Mouse (Mus musculus) stomach, embryonic 14.5 days (tissue): ENCODE results near the gene Cav1. TPM values are rescaled to one million over a fixed set of nuclear protein-coding genes. Genes with fewer than 3 reads are reported as not detected.

Experiments used
- ATAC-seq: fragments of 200-750 bp; cut with Nextera tagmentation; 2 replicates; pipeline ENCODE4 v1.8.0; 2017; ENCODE audit warnings: low read depth, moderate TSS enrichment; ENCODE audit not compliant: insufficient number of reproducible peaks, insufficient read depth, low FRiP score
- H3K27ac ChIP-seq: fragments of 300-500 bp; sonication (generic); 2 replicates; pipeline ENCODE4 v1.5.1; 2014; ENCODE audit warnings: mild to moderate bottlenecking, low read length, moderate library complexity, mixed read lengths
- H3K27me3 ChIP-seq: fragments of 300-500 bp; sonication (generic); 2 replicates; pipeline ENCODE4 v1.6.1; 2014; ENCODE audit warnings: low read length, control low read depth, mixed read lengths; ENCODE audit not compliant: control insufficient read depth, insufficient read depth
- H3K36me3 ChIP-seq: fragments of 300-500 bp; sonication (generic); 2 replicates; pipeline ENCODE4 v1.6.1; 2014; ENCODE audit warnings: mild to moderate bottlenecking, control low read depth, low read length, moderate library complexity, mixed read lengths; ENCODE audit not compliant: control insufficient read depth, insufficient read depth
- H3K4me1 ChIP-seq: fragments of 300-500 bp; sonication (generic); 2 replicates; pipeline ENCODE4 v1.6.1; 2014; ENCODE audit warnings: low read length, control low read depth, mixed read lengths; ENCODE audit not compliant: control insufficient read depth, insufficient read depth
- H3K4me2 ChIP-seq: fragments of 300-500 bp; sonication (generic); replicated peaks from 2 replicates; pipeline ENCODE4 v1.6.1; 2014; ENCODE audit warnings: low read depth, low read length, control low read depth
- H3K4me3 ChIP-seq: fragments of 300-500 bp; sonication (generic); 2 replicates; pipeline ENCODE4 v1.5.1; 2014; ENCODE audit warnings: low read depth, low read length, control low read depth
- H3K9ac ChIP-seq: fragments of 300-500 bp; sonication (generic); replicated peaks from 2 replicates; pipeline ENCODE4 v1.6.1; 2014; ENCODE audit warnings: low read depth, mild to moderate bottlenecking, control low read depth, low read length, moderate library complexity, mixed read lengths
- H3K9me3 ChIP-seq: fragments of 300-500 bp; sonication (generic); 2 replicates; pipeline ENCODE4 v1.6.1; 2016; ENCODE audit warnings: low read depth, low read length, control low read depth; ENCODE audit not compliant: control insufficient read depth
- WGBS: fragments of 180-500 bp; shearing (Covaris S2); extraction: QIAGEN DNeasy Blood & Tissue Kit; methylation state at CpG from one replicate; pipeline ENCODE4 v1.1.7; 2014; 5-methylcytosine and 5-hydroxymethylcytosine counted together
- polyA plus RNA-seq: library from polyadenylated mRNA; unstranded; fragments of >200 nt; fragmentation: Nextera tagmentation; extraction: Ambion mirVana; gene quantifications from 2 replicates; pipeline ENCODE4 v1.2.1, GENCODE M21; 2014

The Cav1 gene
- polyA plus RNA-seq, 1 experiment from 2014 or later = 350 TPM

- no peaks in the 10 kb centered on the region for H3K4me1 ChIP-seq
- no peaks in the 10 kb centered on the region for H3K36me3 ChIP-seq
- no peak for ATAC-seq
- no peak overlapping the region for H3K4me2 ChIP-seq
- no peaks in the 10 kb centered on the region for H3K27me3 ChIP-seq
- H3K27ac ChIP-seq = no peak overlapping the region
- no peak overlapping the region for H3K4me3 ChIP-seq
- WGBS = 59% methylated on average over 3 of the region's 3 CpGs
- H3K9ac ChIP-seq = no peak overlapping the region
- no peaks in the 10 kb centered on the region for H3K9me3 ChIP-seq
Observed at GRCm38 (mm10) chr6:17329801-17330200, 23.7 kb downstream of the Cav1 start.

- WGBS = 91% methylated on average over 2 of the region's 2 CpGs
- no peak for ATAC-seq
- no peak overlapping the region for H3K4me2 ChIP-seq
Observed at GRCm38 (mm10) chr6:17337724-17338123, 31.6 kb downstream of the Cav1 start.

GRCm38 (mm10) chr6:17340406-17340805 is 34.3 kb downstream of the Cav1 start:
- Histone ChIP-seq H3K4me2 (no peak overlapping the region), H3K4me3 (no peak overlapping the region), H3K9me3 (no peaks in the 10 kb centered on the region), H3K27me3 (no peaks in the 10 kb centered on the region), H3K27ac (no peak overlapping the region), H3K4me1 (no peaks in the 10 kb centered on the region), H3K9ac (no peak overlapping the region), H3K36me3 (no peaks in the 10 kb centered on the region)
- no peak for ATAC-seq
- 10% methylated on average over 2 of the region's 2 CpGs for WGBS

More at GRCm38 (mm10) chr6:17337724-17338123, 31.6 kb downstream of the Cav1 start:
- Histone ChIP-seq H3K9me3 (no peaks in the 10 kb centered on the region), H3K4me3 (no peak overlapping the region), H3K4me1 (no peaks in the 10 kb centered on the region), H3K27ac (no peak overlapping the region), H3K9ac (no peak overlapping the region), H3K27me3 (no peaks in the 10 kb centered on the region), H3K36me3 (no peaks in the 10 kb centered on the region)

- no peak for ATAC-seq
- Histone ChIP-seq H3K9me3 (no peaks in the 10 kb centered on the region), H3K27ac (no peak overlapping the region), H3K27me3 (no peaks in the 10 kb centered on the region), H3K4me1 (no peaks in the 10 kb centered on the region), H3K36me3 (no peaks in the 10 kb centered on the region), H3K4me2 (no peak overlapping the region), H3K4me3 (no peak overlapping the region), H3K9ac (no peak overlapping the region)
- WGBS = 79% methylated on average over 3 of the region's 3 CpGs
Observed at GRCm38 (mm10) chr6:17348011-17348410, 41.9 kb downstream of the Cav1 start.

- Histone ChIP-seq H3K9me3 (no peaks in the 10 kb centered on the region), H3K4me1 (no peaks in the 10 kb centered on the region), H3K4me2 (no peak overlapping the region), H3K9ac (no peak overlapping the region), H3K27ac (no peak overlapping the region), H3K36me3 (no peaks in the 10 kb centered on the region), H3K4me3 (no peak overlapping the region), H3K27me3 (no peaks in the 10 kb centered on the region)
- ATAC-seq = no peak
- 83% methylated on average over 5 of the region's 5 CpGs for WGBS
Observed at GRCm38 (mm10) chr6:17350803-17351202, 44.7 kb downstream of the Cav1 start.

- H3K4me2 ChIP-seq = no peak overlapping the region
- no peak overlapping the region for H3K9ac ChIP-seq
- H3K9me3 ChIP-seq = no peaks in the 10 kb centered on the region
- no peak for ATAC-seq
- whole genome bisulfite sequencing = 13% methylated on average over 6 of the region's 6 CpGs
- H3K27ac ChIP-seq = no peak overlapping the region
- no peaks in the 10 kb centered on the region for H3K36me3 ChIP-seq
- H3K4me1 ChIP-seq = no peaks in the 10 kb centered on the region
- no peak overlapping the region for H3K4me3 ChIP-seq
- H3K27me3 ChIP-seq = no peaks in the 10 kb centered on the region
Observed at GRCm38 (mm10) chr6:17358896-17359690, 53.0 kb downstream of the Cav1 start.

GRCm38 (mm10) chr6:17362771-17363170 is 56.6 kb downstream of the Cav1 start:
- Histone ChIP-seq H3K27me3 (no peaks in the 10 kb centered on the region), H3K4me2 (no peak overlapping the region), H3K9me3 (no peaks in the 10 kb centered on the region), H3K4me1 (no peaks in the 10 kb centered on the region), H3K36me3 (no peaks in the 10 kb centered on the region), H3K27ac (no peak overlapping the region), H3K4me3 (no peak overlapping the region), H3K9ac (no peak overlapping the region)
- ATAC-seq = no peak
- WGBS = 36% methylated on average over 3 of the region's 3 CpGs

GRCm38 (mm10) chr6:17363446-17364179 is 57.5 kb downstream of the Cav1 start:
- 82% methylated on average over 17 of the region's 17 CpGs for WGBS
- no peaks in the 10 kb centered on the region for H3K9me3 ChIP-seq
- ATAC-seq = no peak

More at GRCm38 (mm10) chr6:17363446-17364179, 57.5 kb downstream of the Cav1 start:
- Histone ChIP-seq H3K4me3 (no peak overlapping the region), H3K9ac (no peak overlapping the region), H3K36me3 (no peaks in the 10 kb centered on the region), H3K27me3 (no peaks in the 10 kb centered on the region), H3K4me1 (no peaks in the 10 kb centered on the region), H3K4me2 (no peak overlapping the region), H3K27ac (no peak overlapping the region)
